Mouse (Mus musculus) small intestine, adult 2 months (tissue): ENCODE measurements around the gene Fads1.

ENCODE experiments used
- CTCF ChIP-seq: fragments of 200-500 bp; IDR thresholded peaks from 2 replicates; pipeline ENCODE4 v1.5.1; 2012; ENCODE audit warnings: low read depth, mild to moderate bottlenecking, control low read depth, inconsistent platforms, low read length, moderate library complexity, mixed read lengths; ENCODE audit not compliant: insufficient replicate concordance, insufficient read length; ENCODE audit errors: extremely low read depth
- POLR2A ChIP-seq: fragments of 200-500 bp; IDR thresholded peaks from 2 replicates; pipeline ENCODE4 v1.6.1; 2012; ENCODE audit warnings: low read depth, mild to moderate bottlenecking, control low read depth, inconsistent platforms, low read length, moderate library complexity

- TF ChIP-seq POLR2A: no peak
- TF ChIP-seq CTCF: no peak
Observed at GRCm38 (mm10) chr19:10238477-10238876, 55.8 kb downstream of the Fads1 start.
